Mouse (Mus musculus) common myeloid progenitor, adult 5-6 weeks (primary cell): ENCODE measurements around the gene Plcb3. TPM values are rescaled to one million over a fixed set of nuclear protein-coding genes. Genes with fewer than 3 reads are reported as not detected.

ENCODE experiments used
- ATAC-seq: replicated peaks from 2 replicates; pipeline ENCODE4 v1.8.0; 2016; ENCODE audit warnings: low read depth, mild to moderate bottlenecking, moderate TSS enrichment, inconsistent platforms; ENCODE audit not compliant: poor library complexity, severe bottlenecking
- total RNA-seq: library from RNA; stranded (forward); fragments of 200-1000, 187-1606 nt; gene quantifications from 2 replicates; pipeline ENCODE4 v1.2.3, GENCODE M21; 2017

Plcb3 gene
- total RNA-seq, 1 experiment from 2014 or later, result 7.5 TPM

- ATAC-seq, result no peak
These were observed 67.2 kb downstream of the Plcb3 start for GRCm38 (mm10) chr19:6909021-6909420.

GRCm38 (mm10) chr19:6907811-6908540, 68.3 kb downstream of the Plcb3 start:
- ATAC-seq, result no peak

- no peak for ATAC-seq
These were observed 69.2 kb downstream of the Plcb3 start for GRCm38 (mm10) chr19:6907094-6907493.

- ATAC-seq, result no peak
These were observed 70.1 kb downstream of the Plcb3 start for GRCm38 (mm10) chr19:6906199-6906598.

- ATAC-seq, result no peak
These were observed 70.6 kb downstream of the Plcb3 start for GRCm38 (mm10) chr19:6905498-6906159.

GRCm38 (mm10) chr19:6904846-6905245, 71.4 kb downstream of the Plcb3 start:
- ATAC-seq, result no peak

- no peak for ATAC-seq
These were observed 73.2 kb downstream of the Plcb3 start for GRCm38 (mm10) chr19:6903031-6903430.

Other genes with a start within 250 kb of the Plcb3 start
- 5.8 and 6.8 TPM in 2 replicates for gene Rps6ka4, start 135.8 kb downstream of the Plcb3 start, total RNA-seq
- gene Ccdc88b, start 118.3 kb downstream of the Plcb3 start, total RNA-seq, result 29.1 and 65.5 TPM in 2 replicates
- 251 and 275 TPM in 2 replicates for gene Trmt112, start 66.8 kb downstream of the Plcb3 start, total RNA-seq
- 131 and 139 TPM in 2 replicates for gene Prdx5, start 66.4 kb downstream of the Plcb3 start, total RNA-seq
- gene Esrra, start 54.7 kb downstream of the Plcb3 start, total RNA-seq, result 17.9 and 18.2 TPM in 2 replicates
- not detected in 2 replicates for gene Catsperz, start 51.1 kb downstream of the Plcb3 start, total RNA-seq
- gene Kcnk4, start 42.0 kb downstream of the Plcb3 start, total RNA-seq, result not detected in 2 replicates
- 36.4 and 72.3 TPM in 2 replicates for gene Bad, start 34.6 kb downstream of the Plcb3 start, total RNA-seq
- gene Gpr137, start 34.0 kb downstream of the Plcb3 start, total RNA-seq, result 13.0 and 13.1 TPM in 2 replicates
- 119 and 184 TPM in 2 replicates for gene Ppp1r14b, start 1.5 kb downstream of the Plcb3 start, total RNA-seq
- gene Fkbp2, start 4.0 kb upstream of the Plcb3 start, total RNA-seq, result 136 and 154 TPM in 2 replicates
- gene Vegfb, start 11.2 kb upstream of the Plcb3 start, total RNA-seq, result 6.0 and 16.6 TPM in 2 replicates
- gene Dnajc4, start 16.1 kb upstream of the Plcb3 start, total RNA-seq, result 5.4 and 7.9 TPM in 2 replicates
- gene Nudt22, start 19.6 kb upstream of the Plcb3 start, total RNA-seq, result 3.3 and 6.1 TPM in 2 replicates
- gene Trpt1, start 19.7 kb upstream of the Plcb3 start, total RNA-seq, result 3.2 TPM in 1 of 2 replicates, not detected in the other
- 221 and 234 TPM in 2 replicates for gene Fermt3, start 43.0 kb upstream of the Plcb3 start, total RNA-seq
- gene Stip1, start 63.5 kb upstream of the Plcb3 start, total RNA-seq, result 244 and 257 TPM in 2 replicates
- 2.8 and 7.9 TPM in 2 replicates for gene Macrod1, start 80.3 kb upstream of the Plcb3 start, total RNA-seq
- not detected in 2 replicates for gene Flrt1, start 129.3 kb upstream of the Plcb3 start, total RNA-seq
- 68.3 and 73.2 TPM in 2 replicates for gene Otub1, start 229.8 kb upstream of the Plcb3 start, total RNA-seq
- gene Cox8a, start 241.1 kb upstream of the Plcb3 start, total RNA-seq, result 385 and 388 TPM in 2 replicates